Mouse (Mus musculus): ENCODE measurements around the gene Stam2. TPM values are rescaled to one million over a fixed set of nuclear protein-coding genes. Genes with fewer than 3 reads are reported as not detected.

Stam2 gene
- total and polyA plus RNA-seq, 2 experiments from 2014 or later, result 21.2 to 25.3 TPM

DNA sequence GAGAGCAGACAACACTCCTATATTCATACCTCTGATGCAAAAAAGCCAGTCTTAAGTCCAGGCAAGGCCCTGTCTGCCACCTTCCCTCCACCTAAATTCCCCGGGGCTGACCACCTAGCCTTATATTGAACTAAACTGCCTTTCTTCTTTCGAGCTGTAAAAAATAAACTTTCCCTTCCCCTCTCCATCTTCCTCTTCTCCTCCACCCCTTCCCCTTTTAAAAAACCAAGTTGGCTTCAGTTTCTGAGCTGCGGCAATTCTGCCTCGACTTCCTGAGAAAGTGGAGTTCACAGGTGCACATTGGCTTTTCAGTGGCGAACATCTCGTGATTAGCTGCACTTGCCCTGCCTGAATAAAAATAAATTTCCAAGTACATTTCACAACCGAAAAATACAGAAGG lies 20.4 kb upstream of the Stam2 start:
- no peaks in the 10 kb centered on the region; the same call in 1 of the 2 replicates for H3K4me1 ChIP-seq (ENCODE audit: control insufficient read depth, insufficient read depth)
- H3K27me3 ChIP-seq (ENCODE audit: control insufficient read depth, insufficient read depth, low read length), result no peaks in the 10 kb centered on the region
- H3K36me3 ChIP-seq (replicated peaks; ENCODE audit: control insufficient read depth, insufficient read depth, low read length), result no peaks in the 10 kb centered on the region
- no peak overlapping the region for H3K9ac ChIP-seq (replicated peaks; ENCODE audit: low read depth, low read length)
- H3K27ac ChIP-seq (ENCODE audit: low read depth), result no peak overlapping the region
- WGBS, result 58% methylated on average over 7 of the region's 7 CpGs
- H3K4me3 ChIP-seq (ENCODE audit: low read depth, low read length), result no peak overlapping the region
- no peaks in the 10 kb centered on the region for H3K9me3 ChIP-seq (replicated peaks; ENCODE audit: control insufficient read depth, low read length)
- TF ChIP-seq CTCF (IDR thresholded peaks at IDR 0.05; ENCODE audit: low read depth), result no peak
- TF ChIP-seq EP300 (IDR thresholded peaks at IDR 0.05; ENCODE audit: low read depth), result no peak
- ATAC-seq (ENCODE audit: insufficient read depth, low read depth) (no peak), DNase-seq (ENCODE audit: low spot score) (no peak)
- no peak overlapping the region for H3K4me2 ChIP-seq (ENCODE audit: low read depth, low read length)

DNA sequence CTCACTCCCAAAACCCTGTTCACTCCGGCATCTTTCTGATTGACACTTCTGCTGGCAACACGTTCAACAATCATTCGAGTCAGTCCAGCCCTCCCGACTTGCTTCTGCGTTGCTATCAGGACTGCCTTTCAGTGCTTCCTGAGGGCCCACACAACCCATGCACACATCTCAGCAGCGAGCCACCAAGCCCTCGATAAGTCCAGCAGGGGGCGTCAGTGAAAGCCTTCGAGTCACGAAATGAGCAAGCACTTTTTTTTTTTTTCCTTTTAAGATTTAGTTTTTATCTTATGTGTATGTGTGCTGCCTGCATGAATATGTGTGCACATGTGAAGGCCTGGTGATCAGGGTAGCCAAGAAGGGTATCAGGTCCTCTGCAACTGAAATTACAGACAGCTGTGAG lies 16.5 kb upstream of the Stam2 start:
- no peak overlapping the region for H3K27ac ChIP-seq (ENCODE audit: low read depth)
- H3K4me2 ChIP-seq (ENCODE audit: low read depth, low read length), result no peak overlapping the region
- H3K4me3 ChIP-seq (ENCODE audit: low read depth, low read length), result no peak overlapping the region
- no peak for ATAC-seq (ENCODE audit: insufficient read depth, low read depth)
- H3K9ac ChIP-seq (replicated peaks; ENCODE audit: low read depth, low read length), result no peak overlapping the region
- no peak for DNase-seq (ENCODE audit: low spot score)
- 13% methylated on average over 10 of the region's 10 CpGs for WGBS
- no peaks in the 10 kb centered on the region for H3K27me3 ChIP-seq (ENCODE audit: control insufficient read depth, insufficient read depth, low read length)
- no peaks in the 10 kb centered on the region; the same call in 1 of the 2 replicates for H3K4me1 ChIP-seq (ENCODE audit: control insufficient read depth, insufficient read depth)
- H3K9me3 ChIP-seq (replicated peaks; ENCODE audit: control insufficient read depth, low read length), result no peaks in the 10 kb centered on the region
- no peaks in the 10 kb centered on the region for H3K36me3 ChIP-seq (replicated peaks; ENCODE audit: control insufficient read depth, insufficient read depth, low read length)
- no peak for TF ChIP-seq EP300 (IDR thresholded peaks at IDR 0.05; ENCODE audit: low read depth)
- TF ChIP-seq CTCF (IDR thresholded peaks at IDR 0.05; ENCODE audit: low read depth), result peak; percentile 58

DNA sequence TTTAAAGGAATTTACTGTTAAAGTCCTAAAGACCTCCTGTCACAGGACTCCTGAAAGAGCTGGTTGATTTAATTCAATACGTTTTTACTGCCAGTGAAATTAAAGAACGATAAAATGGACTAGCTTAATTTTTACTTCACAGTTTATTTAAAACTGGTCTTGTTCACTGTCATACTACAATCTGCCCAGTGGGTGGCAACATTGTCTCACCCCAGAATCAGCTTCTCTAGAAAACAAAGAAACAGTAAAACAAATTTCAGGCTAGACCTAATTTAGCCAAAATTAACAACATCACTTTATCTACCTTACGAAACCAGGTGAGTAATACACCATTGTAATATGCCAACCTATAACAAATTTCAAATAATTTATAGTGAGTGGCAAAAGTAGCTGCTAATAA lies 14.6 kb upstream of the Stam2 start:
- DNase-seq (ENCODE audit: low spot score) (no peak), ATAC-seq (ENCODE audit: insufficient read depth, low read depth) (no peak)
- WGBS, result 13% methylated on average over 3 of the region's 3 CpGs
- peak; percentile 76 for TF ChIP-seq CTCF (IDR thresholded peaks at IDR 0.05; ENCODE audit: low read depth)
- no peak for TF ChIP-seq EP300 (IDR thresholded peaks at IDR 0.05; ENCODE audit: low read depth)
- Histone ChIP-seq H3K4me1 (ENCODE audit: control insufficient read depth, insufficient read depth) (no peaks in the 10 kb centered on the region), H3K9me3 (replicated peaks; ENCODE audit: control insufficient read depth, low read length) (no peaks in the 10 kb centered on the region), H3K4me2 (ENCODE audit: low read depth, low read length) (no peak overlapping the region), H3K4me3 (ENCODE audit: low read depth, low read length) (no peak overlapping the region), H3K27ac (ENCODE audit: low read depth) (no peak overlapping the region), H3K36me3 (replicated peaks; ENCODE audit: control insufficient read depth, insufficient read depth, low read length) (no peaks in the 10 kb centered on the region), H3K27me3 (ENCODE audit: control insufficient read depth, insufficient read depth, low read length) (no peaks in the 10 kb centered on the region), H3K9ac (replicated peaks; ENCODE audit: low read depth, low read length) (no peak overlapping the region)

DNA sequence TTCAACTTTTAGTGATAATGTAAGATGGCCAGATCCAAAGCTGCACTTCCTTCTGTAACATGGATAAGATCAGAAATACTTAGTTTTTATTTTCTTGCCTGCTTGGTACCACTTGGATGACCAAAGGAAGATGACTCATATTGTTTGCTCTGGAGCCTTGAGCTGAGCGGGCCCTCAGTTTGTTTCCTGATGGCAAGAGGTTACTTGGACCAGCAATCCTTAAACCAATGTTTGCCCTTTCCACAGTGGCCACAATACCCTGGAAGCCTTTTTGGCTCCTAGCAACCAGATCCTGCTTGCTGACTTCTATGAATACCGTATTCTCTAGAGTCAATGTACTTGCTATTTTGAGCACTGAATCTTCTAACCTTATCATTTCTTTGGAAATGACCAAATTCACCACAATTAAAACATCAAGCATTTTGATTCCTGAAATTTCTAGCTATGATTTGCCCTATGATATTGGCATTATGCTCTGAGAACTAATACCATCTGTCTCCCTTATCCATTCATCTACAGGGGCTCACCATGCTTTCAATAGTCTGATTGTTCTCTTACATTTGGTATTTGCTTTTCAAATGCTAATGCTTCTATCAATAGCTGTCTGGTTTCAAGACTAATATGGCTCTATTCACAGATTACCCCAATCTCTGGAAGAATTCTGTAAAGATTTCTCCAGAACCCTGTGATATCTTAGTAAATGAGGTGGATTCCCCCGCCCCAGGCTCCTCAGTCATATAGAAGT lies 11.7 kb upstream of the Stam2 start:
- Histone ChIP-seq H3K9ac (replicated peaks; ENCODE audit: low read depth, low read length) (no peak overlapping the region), H3K4me3 (ENCODE audit: low read depth, low read length) (no peak overlapping the region), H3K36me3 (replicated peaks; ENCODE audit: control insufficient read depth, insufficient read depth, low read length) (no peaks in the 10 kb centered on the region), H3K4me1 (ENCODE audit: control insufficient read depth, insufficient read depth) (no peaks in the 10 kb centered on the region), H3K27ac (ENCODE audit: low read depth) (no peak overlapping the region), H3K27me3 (ENCODE audit: control insufficient read depth, insufficient read depth, low read length) (no peaks in the 10 kb centered on the region), H3K9me3 (replicated peaks; ENCODE audit: control insufficient read depth, low read length) (no peaks in the 10 kb centered on the region), H3K4me2 (ENCODE audit: low read depth, low read length) (no peak overlapping the region)
- ATAC-seq (ENCODE audit: insufficient read depth, low read depth), result no peak
- 58% methylated on average over 3 of the region's 3 CpGs for WGBS
- no peak for TF ChIP-seq CTCF (IDR thresholded peaks at IDR 0.05; ENCODE audit: low read depth)
- TF ChIP-seq EP300 (IDR thresholded peaks at IDR 0.05; ENCODE audit: low read depth), result no peak
- DNase-seq (ENCODE audit: low spot score), result no peak

DNA sequence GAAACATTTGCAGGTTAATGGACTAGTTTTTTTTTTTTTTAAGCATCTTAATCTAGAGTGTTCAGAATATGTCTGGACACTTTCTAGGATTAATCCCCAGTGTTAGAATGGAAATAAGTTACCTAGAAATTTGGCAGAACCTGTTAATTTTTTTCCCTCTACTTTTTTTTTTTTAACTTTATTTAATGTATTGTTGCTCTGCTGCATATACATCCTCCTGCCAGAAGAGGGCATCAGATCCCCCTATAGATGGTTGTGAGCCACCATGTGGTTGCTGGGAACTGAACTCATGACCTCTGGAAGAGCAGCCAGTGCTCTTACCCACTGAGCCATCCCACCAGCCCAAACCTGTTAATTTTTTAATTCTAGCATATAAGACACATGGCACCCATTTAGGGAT lies 2.0 kb upstream of the Stam2 start:
- Histone ChIP-seq H3K4me2 (ENCODE audit: low read depth, low read length) (no peak overlapping the region), H3K4me3 (ENCODE audit: low read depth, low read length) (no peak overlapping the region), H3K27ac (ENCODE audit: low read depth) (no peak overlapping the region), H3K36me3 (replicated peaks; ENCODE audit: control insufficient read depth, insufficient read depth, low read length) (no peaks in the 10 kb centered on the region), H3K9me3 (replicated peaks; ENCODE audit: control insufficient read depth, low read length) (no peaks in the 10 kb centered on the region; the same call in 1 of the 2 replicates), H3K4me1 (ENCODE audit: control insufficient read depth, insufficient read depth) (peaks cover 7% of the 10 kb centered on the region), H3K9ac (replicated peaks; ENCODE audit: low read depth, low read length) (no peak overlapping the region), H3K27me3 (ENCODE audit: control insufficient read depth, insufficient read depth, low read length) (no peaks in the 10 kb centered on the region)
- no peak for ATAC-seq (ENCODE audit: insufficient read depth, low read depth)
- no peak for DNase-seq (ENCODE audit: low spot score)
- TF ChIP-seq EP300 (IDR thresholded peaks at IDR 0.05; ENCODE audit: low read depth) (no peak), CTCF (IDR thresholded peaks at IDR 0.05; ENCODE audit: low read depth) (0 out of 2 replicates have a peak, but pooled peaks have one; percentile 4)

Data from heart, postnatal 0 days (tissue).